Mouse (Mus musculus) C2C12 (cell line): Measurements from ENCODE around the gene Hoxc10. TPM values are rescaled to one million over a fixed set of nuclear protein-coding genes. Genes with fewer than 3 reads are reported as not detected.
A peak's percentile ranks its signal among the peaks of the same experiment; 100 is the strongest.

Source experiments
- H3K27me3 ChIP-seq: one replicate; pipeline ENCODE4 v1.6.1; 2011; ENCODE audit not compliant: control insufficient read depth, insufficient read depth, insufficient read length
- H3K36me3 ChIP-seq: one replicate; pipeline ENCODE4 v1.6.1; 2011; ENCODE audit not compliant: control insufficient read depth, insufficient read depth
- H3K4me3 ChIP-seq: one replicate; pipeline ENCODE4 v1.5.1; 2011; ENCODE audit warnings: mild to moderate bottlenecking, control low read depth; ENCODE audit not compliant: poor library complexity, insufficient read depth, severe bottlenecking
- H3K79me2 ChIP-seq: one replicate; pipeline ENCODE4 v1.6.1; 2011; ENCODE audit not compliant: control insufficient read depth, insufficient read depth
- H3K79me3 ChIP-seq: one replicate; pipeline ENCODE4 v1.6.1; 2011; ENCODE audit warnings: low read depth, control low read depth
- H3ac ChIP-seq: one replicate; pipeline ENCODE3; 2011; ENCODE audit warnings: low read depth; ENCODE audit not compliant: control insufficient read depth, insufficient read length
- CEBPB ChIP-seq: IDR thresholded peaks from one replicate; pipeline ENCODE4 v1.6.1; 2011; ENCODE audit warnings: low read depth, mild to moderate bottlenecking, control low read depth, moderate library complexity
- CTCF ChIP-seq: IDR thresholded peaks from one replicate; pipeline ENCODE4 v1.5.1; 2011; ENCODE audit not compliant: control insufficient read depth, insufficient read depth, insufficient read length
- FOSL1 ChIP-seq: IDR thresholded peaks from one replicate; pipeline ENCODE4 v1.8.0; 2011; ENCODE audit warnings: mild to moderate bottlenecking, low read length; ENCODE audit not compliant: poor library complexity, insufficient read depth, severe bottlenecking
- MAX ChIP-seq: IDR thresholded peaks from one replicate; pipeline ENCODE4 v1.6.1; 2011; ENCODE audit warnings: mild to moderate bottlenecking, control low read depth
- MYOD1 ChIP-seq: IDR thresholded peaks from one replicate; pipeline ENCODE4 v1.6.1; 2011; ENCODE audit warnings: low read depth; ENCODE audit not compliant: control insufficient read depth, insufficient read length
- MYOG ChIP-seq: IDR thresholded peaks from one replicate; pipeline ENCODE4 v1.6.1; 2011; ENCODE audit not compliant: control insufficient read depth, insufficient read length; ENCODE audit errors: extremely low read depth
- USF1 ChIP-seq: IDR thresholded peaks from one replicate; pipeline ENCODE4 v1.6.1; 2011; ENCODE audit warnings: low read depth, mild to moderate bottlenecking, control low read depth, moderate library complexity
- polyA plus RNA-seq: library from polyadenylated mRNA; unstranded; fragments of >200 nt; fragmentation: generic; extraction: Trizol; gene quantifications from one replicate; pipeline ENCODE4 v1.2.1, GENCODE M21; 2012; ENCODE audit warnings: missing spikeins

Hoxc10 gene
- polyA plus RNA-seq, 1 experiment, result 49.6 TPM

DNA sequence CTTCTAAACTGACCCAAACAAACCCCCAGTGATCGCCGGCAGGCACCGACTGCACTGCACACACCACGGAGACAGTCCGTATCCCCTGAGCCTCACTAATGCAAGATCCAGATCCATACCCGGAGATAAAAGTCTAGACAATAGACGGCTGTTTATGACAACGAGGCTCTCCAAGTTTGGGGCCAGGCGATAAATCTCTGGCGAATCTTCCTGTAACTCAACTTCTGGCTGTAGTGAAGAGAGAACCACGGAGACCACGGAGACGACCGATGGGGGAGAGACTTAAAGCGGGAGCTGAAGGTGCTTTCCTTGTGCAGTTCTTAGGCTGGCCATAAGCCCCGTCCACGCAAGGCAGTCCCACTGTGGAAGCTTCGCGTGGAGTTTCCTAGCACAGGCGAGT, 16.9 kb upstream of the Hoxc10 start:
- Histone ChIP-seq H3K4me3 (peak overlapping the region; percentile 18), H3ac (peak overlapping the region; percentile 93), H3K79me2 (peaks cover 59% of the 10 kb centered on the region), H3K27me3 (no peaks in the 10 kb centered on the region), H3K79me3 (peaks cover 19% of the 10 kb centered on the region), H3K36me3 (no peaks in the 10 kb centered on the region)
- TF ChIP-seq MYOD1, result no peak

DNA sequence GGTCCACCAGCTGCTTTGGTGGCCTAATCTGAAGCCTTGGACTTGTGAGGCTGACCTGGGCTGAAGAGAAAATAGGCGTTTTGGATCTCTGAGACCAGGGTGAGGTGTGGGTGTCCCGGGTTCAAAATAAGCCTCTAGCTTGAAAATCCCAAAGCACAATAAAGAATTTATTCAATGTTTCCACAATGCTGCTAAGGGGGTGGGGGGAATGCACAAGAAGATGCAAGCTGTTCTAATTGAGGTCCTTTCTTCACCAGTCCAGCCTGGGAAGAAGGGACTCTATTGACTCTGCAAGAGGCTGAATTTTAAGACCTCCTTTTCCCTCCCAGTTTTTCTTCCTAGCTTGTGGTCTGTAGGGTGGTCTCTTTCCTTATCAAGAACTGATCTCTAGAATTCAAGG, 15.7 kb upstream of the Hoxc10 start:
- peak overlapping the region; percentile 19 for H3ac ChIP-seq
- peaks cover 71% of the 10 kb centered on the region for H3K79me2 ChIP-seq
- TF ChIP-seq CTCF (no peak), MYOD1 (no peak), MAX (no peak), MYOG (no peak), FOSL1 (no peak), CEBPB (no peak), USF1 (no peak)
- H3K4me3 ChIP-seq, result peak overlapping the region; percentile 18
- H3K27me3 ChIP-seq, result no peaks in the 10 kb centered on the region
- H3K79me3 ChIP-seq, result peaks cover 30% of the 10 kb centered on the region
- no peaks in the 10 kb centered on the region for H3K36me3 ChIP-seq

- Histone ChIP-seq H3K4me3 (peak overlapping the region; percentile 88), H3K79me2 (peaks cover 89% of the 10 kb centered on the region), H3K79me3 (peaks cover 46% of the 10 kb centered on the region), H3K27me3 (no peaks in the 10 kb centered on the region), H3K36me3 (peaks cover 7% of the 10 kb centered on the region), H3ac (peak overlapping the region; percentile 18)
- no peak for TF ChIP-seq MYOD1
- TF ChIP-seq CTCF, result no peak
- no peak for TF ChIP-seq MAX
- no peak for TF ChIP-seq FOSL1
- no peak for TF ChIP-seq CEBPB
- TF ChIP-seq MYOG, result no peak
- no peak for TF ChIP-seq USF1
Measured at GRCm38 (mm10) chr15:102953561-102953960, 13.0 kb upstream of the Hoxc10 start.

- Histone ChIP-seq H3ac (peak within 1 kb of the TSS; percentile 96), H3K79me3 (peaks cover 52% of the 10 kb centered on the region), H3K4me3 (peak within 1 kb of the TSS; percentile 88), H3K79me2 (peaks cover 89% of the 10 kb centered on the region), H3K27me3 (no peaks in the 10 kb centered on the region), H3K36me3 (peaks cover 7% of the 10 kb centered on the region)
- no peak for TF ChIP-seq FOSL1
- TF ChIP-seq MYOD1, result no peak
- TF ChIP-seq CTCF, result no peak
- TF ChIP-seq CEBPB, result no peak
- no peak for TF ChIP-seq MYOG
- TF ChIP-seq MAX, result peak; percentile 54
- TF ChIP-seq USF1, result peak; percentile 97
Measured at GRCm38 (mm10) chr15:102954192-102955006, 12.2 kb upstream of the Hoxc10 start, which contains the start of gene Hoxc11. TSS of gene Hoxc11 (plus strand) at chr15:102954427.

GRCm38 (mm10) chr15:102955007-102955382, 11.6 kb upstream of the Hoxc10 start:
- peaks cover 90% of the 10 kb centered on the region for H3K79me2 ChIP-seq
- H3K79me3 ChIP-seq, result peaks cover 57% of the 10 kb centered on the region
- H3K36me3 ChIP-seq, result peaks cover 7% of the 10 kb centered on the region
- H3K4me3 ChIP-seq, result peak overlapping the region; percentile 88
- no peak for TF ChIP-seq FOSL1
- TF ChIP-seq MAX, result peak; percentile 56
- no peaks in the 10 kb centered on the region for H3K27me3 ChIP-seq
- H3ac ChIP-seq, result peak overlapping the region; percentile 96

- peaks cover 95% of the 10 kb centered on the region for H3K79me2 ChIP-seq
- no peaks in the 10 kb centered on the region for H3K27me3 ChIP-seq
- H3K4me3 ChIP-seq, result peak overlapping the region; percentile 88
- H3K79me3 ChIP-seq, result peaks cover 63% of the 10 kb centered on the region
- peaks cover 7% of the 10 kb centered on the region for H3K36me3 ChIP-seq
- peak overlapping the region; percentile 96 for H3ac ChIP-seq
- TF ChIP-seq MYOD1 (no peak), MAX (peak; percentile 87)
Measured at GRCm38 (mm10) chr15:102955833-102956640, 10.6 kb upstream of the Hoxc10 start.
